Mouse (Mus musculus) midbrain, embryonic 15.5 days (tissue): Measurements from ENCODE around the gene Sez6. TPM values are rescaled to one million over a fixed set of nuclear protein-coding genes. Genes with fewer than 3 reads are reported as not detected.
A peak's percentile ranks its signal among the peaks of the same experiment; 100 is the strongest.

ENCODE experiments used
- ATAC-seq: fragments of 200-750 bp; cut with Nextera tagmentation; replicated peaks from 2 replicates; pipeline ENCODE4 v1.8.0; 2017; ENCODE audit warnings: moderate TSS enrichment
- H3K27ac ChIP-seq: fragments of 300-500 bp; sonication (generic); 2 replicates; pipeline ENCODE4 v1.5.1; 2015; ENCODE audit warnings: mild to moderate bottlenecking, inconsistent platforms
- H3K27me3 ChIP-seq: fragments of 300-500 bp; sonication (generic); replicated peaks from 2 replicates; pipeline ENCODE4 v1.6.1; 2015; ENCODE audit warnings: inconsistent platforms
- H3K36me3 ChIP-seq: fragments of 300-500 bp; sonication (generic); replicated peaks from 2 replicates; pipeline ENCODE4 v1.6.1; 2015; ENCODE audit warnings: inconsistent platforms
- H3K4me1 ChIP-seq: fragments of 300-500 bp; sonication (generic); 2 replicates; pipeline ENCODE4 v1.6.1; 2015; ENCODE audit warnings: inconsistent platforms
- H3K4me2 ChIP-seq: fragments of 300-500 bp; sonication (generic); 2 replicates; pipeline ENCODE4 v1.6.1; 2015; ENCODE audit warnings: inconsistent platforms, mild to moderate bottlenecking, moderate library complexity
- H3K4me3 ChIP-seq: fragments of 300-500 bp; sonication (generic); 2 replicates; pipeline ENCODE4 v1.5.1; 2015; ENCODE audit warnings: mild to moderate bottlenecking, inconsistent platforms
- H3K9ac ChIP-seq: fragments of 300-500 bp; sonication (generic); 2 replicates; pipeline ENCODE4 v1.6.1; 2015; ENCODE audit warnings: mild to moderate bottlenecking, inconsistent platforms
- H3K9me3 ChIP-seq: fragments of 300-500 bp; sonication (generic); 2 replicates; pipeline ENCODE4 v1.6.1; 2016; ENCODE audit warnings: inconsistent platforms
- WGBS: fragments of 180-500 bp; shearing (Covaris S2); methylation state at CpG from one replicate; pipeline ENCODE4 v1.1.7; 2015; ENCODE audit warnings: mixed read lengths; 5-methylcytosine and 5-hydroxymethylcytosine counted together
- polyA plus RNA-seq: library from polyadenylated mRNA; unstranded; fragments of >200 nt; fragmentation: Nextera tagmentation; extraction: Ambion mirVana; gene quantifications from 2 replicates; pipeline ENCODE4 v1.2.1, GENCODE M21; 2015

Gene Sez6
- polyA plus RNA-seq, 1 experiment from 2014 or later = 162 TPM

DNA sequence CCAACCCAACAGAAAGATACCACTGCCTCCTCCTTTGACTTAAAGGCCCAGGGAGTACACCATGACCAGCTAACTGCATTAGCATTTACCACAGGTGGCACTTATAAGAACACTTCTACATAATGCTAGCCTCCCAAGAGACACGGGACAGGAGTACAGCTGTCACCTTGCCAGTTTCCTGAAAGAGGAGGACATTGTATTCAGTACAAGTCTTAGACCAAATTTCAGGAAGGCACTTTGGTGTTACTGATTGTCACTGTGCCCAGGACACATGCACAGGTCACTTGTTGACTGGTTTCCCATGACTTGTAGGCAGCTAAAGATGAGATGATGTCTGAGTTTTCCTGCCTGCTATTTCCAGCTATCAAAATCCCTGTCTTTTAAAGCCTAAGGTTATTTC lies 65.0 kb downstream of the Sez6 start:
- WGBS = 79% methylated on average over 1 of the region's 1 CpGs
- no peak for ATAC-seq
- Histone ChIP-seq H3K4me3 (no peak overlapping the region), H3K9me3 (no peaks in the 10 kb centered on the region), H3K4me1 (no peaks in the 10 kb centered on the region), H3K36me3 (no peaks in the 10 kb centered on the region), H3K9ac (no peak overlapping the region), H3K27ac (no peak overlapping the region), H3K4me2 (no peak overlapping the region), H3K27me3 (no peaks in the 10 kb centered on the region)

DNA sequence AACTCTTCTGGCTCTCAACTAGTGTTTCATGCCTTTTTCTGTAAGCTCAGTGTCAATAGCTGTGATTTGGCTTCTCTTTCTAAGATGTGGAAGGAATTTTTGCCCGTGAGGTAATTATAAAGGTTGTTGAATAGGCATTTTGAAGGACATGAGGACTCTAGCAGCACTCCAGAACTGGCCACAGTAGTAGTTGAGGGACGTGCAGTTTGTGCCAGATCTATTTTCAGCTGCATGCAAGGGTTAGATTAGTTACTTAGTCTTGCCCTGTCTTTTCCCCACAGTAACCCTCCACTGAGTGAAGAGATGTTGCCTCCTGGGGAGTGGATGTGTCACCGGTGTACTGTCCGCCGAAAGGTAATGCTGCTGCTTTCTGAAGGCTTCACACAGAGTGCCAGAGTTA lies 75.8 kb downstream of the Sez6 start:
- Histone ChIP-seq H3K36me3 (peaks cover 41% of the 10 kb centered on the region), H3K27me3 (no peaks in the 10 kb centered on the region), H3K4me1 (no peaks in the 10 kb centered on the region; the same call in 1 of the 2 replicates), H3K4me2 (no peak overlapping the region), H3K4me3 (no peak overlapping the region), H3K27ac (no peak overlapping the region), H3K9me3 (no peaks in the 10 kb centered on the region), H3K9ac (no peak overlapping the region)
- 95% methylated on average over 5 of the region's 5 CpGs for WGBS
- no peak for ATAC-seq

DNA sequence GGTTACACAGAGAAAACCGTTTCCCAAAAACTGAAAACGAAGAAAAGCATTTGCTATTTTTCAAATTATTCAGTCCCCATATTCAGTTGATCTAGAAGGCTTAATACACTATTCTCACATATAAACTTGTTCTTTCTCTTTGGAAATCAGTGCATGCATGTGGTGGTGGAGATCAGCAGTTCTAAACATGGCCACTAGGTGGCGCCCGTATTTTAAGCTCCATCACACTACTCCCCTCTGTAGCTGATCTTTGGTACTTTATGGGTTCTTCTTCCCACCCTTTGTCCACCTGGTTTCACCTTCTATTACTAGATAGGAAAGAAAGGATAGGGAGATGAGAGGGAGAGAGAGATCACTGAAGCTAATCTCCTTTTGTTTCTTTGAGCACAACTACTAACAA lies 89.1 kb downstream of the Sez6 start:
- peak; percentile 70; the same call in 1 of the 2 replicates for ATAC-seq
- H3K27ac ChIP-seq = no peak overlapping the region
- peaks cover 72% of the 10 kb centered on the region for H3K36me3 ChIP-seq
- no peaks in the 10 kb centered on the region for H3K4me1 ChIP-seq
- H3K27me3 ChIP-seq = no peaks in the 10 kb centered on the region
- H3K4me3 ChIP-seq = no peak overlapping the region
- no peaks in the 10 kb centered on the region for H3K9me3 ChIP-seq
- H3K4me2 ChIP-seq = no peak overlapping the region
- no peak overlapping the region for H3K9ac ChIP-seq
- 22% methylated on average over 4 of the region's 4 CpGs for WGBS

DNA sequence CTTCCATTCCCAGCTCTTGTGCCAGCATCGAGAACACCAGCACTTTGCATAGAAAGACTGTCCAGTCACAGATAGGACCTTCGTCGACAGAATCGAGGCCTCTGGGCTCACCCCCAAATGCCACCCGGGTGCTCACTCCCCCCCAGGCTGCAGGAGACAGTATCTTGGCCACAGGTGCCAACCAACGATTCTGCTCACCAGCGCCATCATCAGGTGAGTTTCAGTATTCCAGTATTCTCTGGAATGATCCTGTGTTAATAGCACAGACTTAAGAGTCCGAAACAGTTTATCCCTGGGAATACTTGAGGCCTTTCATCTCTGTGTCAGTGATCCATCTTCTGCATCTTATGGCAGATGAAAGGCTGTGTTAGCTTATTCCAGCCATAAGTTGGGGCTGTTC lies 93.0 kb downstream of the Sez6 start:
- ATAC-seq = no peak
- Histone ChIP-seq H3K4me1 (no peaks in the 10 kb centered on the region), H3K27ac (no peak overlapping the region), H3K36me3 (peaks cover 72% of the 10 kb centered on the region), H3K9me3 (no peaks in the 10 kb centered on the region), H3K27me3 (no peaks in the 10 kb centered on the region), H3K4me3 (no peak overlapping the region), H3K9ac (no peak overlapping the region), H3K4me2 (no peak overlapping the region)
- WGBS = 84% methylated on average over 8 of the region's 8 CpGs

Other genes starting within 250 kb of the Sez6 start
- gene Nufip2, start 244.6 kb upstream of the Sez6 start, polyA plus RNA-seq = 3.6 and 4.7 TPM in 2 replicates
- 0.31 and 0.53 TPM in 2 replicates for gene Cryba1, start 205.5 kb upstream of the Sez6 start, polyA plus RNA-seq
- gene Myo18a, start 167.6 kb upstream of the Sez6 start, polyA plus RNA-seq = 51.9 and 58.5 TPM in 2 replicates
- gene Gm10277, start 143.1 kb upstream of the Sez6 start, polyA plus RNA-seq = 2.3 and 3.0 TPM in 2 replicates
- gene Pipox, start 36.7 kb upstream of the Sez6 start, polyA plus RNA-seq = 5.7 and 6.7 TPM in 2 replicates
- gene Phf12, start 52.0 kb downstream of the Sez6 start, polyA plus RNA-seq = 19.2 and 20.7 TPM in 2 replicates
- 51.8 and 52.7 TPM in 2 replicates for gene Dhrs13, start 101.5 kb downstream of the Sez6 start, polyA plus RNA-seq
- gene Flot2, start 107.1 kb downstream of the Sez6 start, polyA plus RNA-seq = 76.7 and 80.4 TPM in 2 replicates
- 31.7 and 33.5 TPM in 2 replicates for gene Eral1, start 149.6 kb downstream of the Sez6 start, polyA plus RNA-seq
- gene Fam222b, start 163.9 kb downstream of the Sez6 start, polyA plus RNA-seq = 33.0 and 33.4 TPM in 2 replicates
- 101 and 107 TPM in 2 replicates for gene Traf4, start 234.8 kb downstream of the Sez6 start, polyA plus RNA-seq
- gene Nek8, start 245.9 kb downstream of the Sez6 start, polyA plus RNA-seq = 6.5 and 7.3 TPM in 2 replicates
- gene Tlcd1, start 245.9 kb downstream of the Sez6 start, polyA plus RNA-seq = 7.4 and 7.6 TPM in 2 replicates